Mouse (Mus musculus) small intestine, adult 2 months (tissue): ENCODE data around the gene Ppp4r1.

Experiments
- CTCF ChIP-seq: fragments of 200-500 bp; IDR thresholded peaks from 2 replicates; pipeline ENCODE4 v1.5.1; 2012; ENCODE audit warnings: low read depth, mild to moderate bottlenecking, control low read depth, inconsistent platforms, low read length, moderate library complexity, mixed read lengths; ENCODE audit not compliant: insufficient replicate concordance, insufficient read length; ENCODE audit errors: extremely low read depth
- POLR2A ChIP-seq: fragments of 200-500 bp; IDR thresholded peaks from 2 replicates; pipeline ENCODE4 v1.6.1; 2012; ENCODE audit warnings: low read depth, mild to moderate bottlenecking, control low read depth, inconsistent platforms, low read length, moderate library complexity

- no peak for TF ChIP-seq POLR2A
- no peak for TF ChIP-seq CTCF
These were observed 4.9 kb upstream of the Ppp4r1 start for GRCm38 (mm10) chr17:65777461-65777860.
